Mouse (Mus musculus) ES-Bruce4 (cell line): ENCODE data around the gene Cdc42bpa. TPM values are rescaled to one million over a fixed set of nuclear protein-coding genes. Genes with fewer than 3 reads are reported as not detected.

Experiments used
- H3K27ac ChIP-seq: 2 replicates; pipeline ENCODE4 v1.5.1; 2012; ENCODE audit warnings: low read length, inconsistent platforms; ENCODE audit not compliant: insufficient read depth
- H3K27me3 ChIP-seq: 2 replicates; pipeline ENCODE4 v1.6.1; 2012; ENCODE audit warnings: mild to moderate bottlenecking, low read length, inconsistent platforms; ENCODE audit not compliant: control insufficient read depth, poor library complexity, insufficient read depth, severe bottlenecking
- H3K36me3 ChIP-seq: 2 replicates; pipeline ENCODE4 v1.6.1; 2012; ENCODE audit warnings: inconsistent platforms, mild to moderate bottlenecking, low read length, moderate library complexity; ENCODE audit not compliant: control insufficient read depth, poor library complexity, insufficient read depth, severe bottlenecking
- H3K4me1 ChIP-seq: one replicate; pipeline ENCODE4 v1.8.1; 2011; ENCODE audit warnings: low read length; ENCODE audit not compliant: control insufficient read depth, insufficient read depth
- H3K4me3 ChIP-seq: 2 replicates; pipeline ENCODE4 v1.5.1; 2011; ENCODE audit warnings: low read depth, mild to moderate bottlenecking, low read length
- H3K9ac ChIP-seq: 2 replicates; pipeline ENCODE4 v1.6.1; 2012; ENCODE audit warnings: low read depth, mild to moderate bottlenecking, inconsistent platforms; ENCODE audit not compliant: poor library complexity, severe bottlenecking
- H3K9me3 ChIP-seq: replicated peaks from 2 replicates; pipeline ENCODE4 v1.6.1; 2012; ENCODE audit warnings: mild to moderate bottlenecking, low read length, inconsistent platforms; ENCODE audit not compliant: control insufficient read depth, poor library complexity, insufficient read depth, severe bottlenecking
- CTCF ChIP-seq: IDR thresholded peaks from one replicate; pipeline ENCODE4 v1.8.1; 2011; ENCODE audit warnings: low read depth, low read length
- EP300 ChIP-seq: IDR thresholded peaks from 2 replicates; pipeline ENCODE4 v1.6.1; 2011; ENCODE audit warnings: low read depth, low read length; ENCODE audit not compliant: insufficient read depth
- POLR2A ChIP-seq: IDR thresholded peaks from one replicate; pipeline ENCODE4 v1.8.1; 2011; ENCODE audit warnings: low read length; ENCODE audit not compliant: insufficient read depth
- polyA plus RNA-seq: library from polyadenylated mRNA; stranded (reverse); fragments of >200 nt; gene quantifications from 2 replicates; pipeline ENCODE4 v1.2.4, GENCODE M21; 2011; ENCODE audit warnings: low read depth; ENCODE audit not compliant: missing spikeins, insufficient read depth, insufficient read length

Gene Cdc42bpa
- polyA plus RNA-seq, 1 experiment = 39.3 TPM

DNA sequence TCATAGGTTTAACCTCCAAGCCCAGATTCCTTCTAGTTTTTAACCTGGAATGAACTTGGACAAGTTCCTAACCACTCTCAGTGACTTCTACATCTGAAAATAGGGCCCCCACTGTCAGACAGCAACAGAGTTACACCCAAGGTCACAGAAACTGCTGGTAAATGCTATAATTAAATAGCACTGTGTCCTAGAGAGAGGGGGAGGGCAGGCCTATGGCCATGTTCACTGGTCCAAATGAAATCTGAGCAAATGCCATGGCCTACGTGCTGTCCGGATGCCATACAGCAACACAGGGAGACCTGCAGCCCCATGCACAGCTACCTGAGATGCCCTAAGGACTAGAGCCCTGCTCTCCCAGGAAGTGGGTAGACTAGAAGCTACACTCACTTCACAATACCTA, 219.6 kb downstream of the Cdc42bpa start:
- Histone ChIP-seq H3K27ac (no peak overlapping the region), H3K27me3 (no peaks in the 10 kb centered on the region), H3K9me3 (no peaks in the 10 kb centered on the region), H3K9ac (no peak overlapping the region), H3K4me1 (peaks cover 2% of the 10 kb centered on the region), H3K36me3 (no peaks in the 10 kb centered on the region), H3K4me3 (no peak overlapping the region)
- TF ChIP-seq POLR2A (no peak), CTCF (no peak), EP300 (no peak)

- Histone ChIP-seq H3K4me3 (no peak overlapping the region), H3K27me3 (no peaks in the 10 kb centered on the region), H3K4me1 (no peaks in the 10 kb centered on the region), H3K27ac (no peak overlapping the region), H3K9me3 (no peaks in the 10 kb centered on the region), H3K9ac (no peak overlapping the region), H3K36me3 (no peaks in the 10 kb centered on the region)
- no peak for TF ChIP-seq CTCF
- TF ChIP-seq POLR2A = no peak
- TF ChIP-seq EP300 = no peak
Observed at GRCm38 (mm10) chr1:180181304-180181965, 221.2 kb downstream of the Cdc42bpa start.

DNA sequence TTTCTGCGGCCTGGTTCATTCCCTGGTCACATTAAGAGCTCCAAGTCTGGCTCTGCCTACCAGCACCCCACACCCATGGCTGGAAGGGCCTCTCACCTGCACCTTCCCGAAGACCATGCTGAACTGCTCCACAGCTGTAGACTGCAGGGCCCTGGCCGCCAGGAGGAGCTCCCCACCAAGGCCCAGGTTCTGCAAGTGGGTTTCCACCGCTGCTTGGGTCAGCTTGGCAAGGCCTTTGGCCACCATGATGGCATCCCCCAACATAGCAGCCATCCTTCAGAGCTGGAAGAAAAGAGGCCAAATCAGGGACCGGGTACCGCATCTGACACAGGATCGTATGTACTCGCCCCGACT, 221.7 kb downstream of the Cdc42bpa start:
- TF ChIP-seq CTCF (peak; percentile 23), POLR2A (no peak)
- no peaks in the 10 kb centered on the region for H3K9me3 ChIP-seq
- H3K36me3 ChIP-seq = no peaks in the 10 kb centered on the region
- H3K27ac ChIP-seq = no peak overlapping the region
- H3K9ac ChIP-seq = no peak overlapping the region
- no peak overlapping the region for H3K4me3 ChIP-seq
- H3K27me3 ChIP-seq = no peaks in the 10 kb centered on the region
- H3K4me1 ChIP-seq = no peaks in the 10 kb centered on the region

DNA sequence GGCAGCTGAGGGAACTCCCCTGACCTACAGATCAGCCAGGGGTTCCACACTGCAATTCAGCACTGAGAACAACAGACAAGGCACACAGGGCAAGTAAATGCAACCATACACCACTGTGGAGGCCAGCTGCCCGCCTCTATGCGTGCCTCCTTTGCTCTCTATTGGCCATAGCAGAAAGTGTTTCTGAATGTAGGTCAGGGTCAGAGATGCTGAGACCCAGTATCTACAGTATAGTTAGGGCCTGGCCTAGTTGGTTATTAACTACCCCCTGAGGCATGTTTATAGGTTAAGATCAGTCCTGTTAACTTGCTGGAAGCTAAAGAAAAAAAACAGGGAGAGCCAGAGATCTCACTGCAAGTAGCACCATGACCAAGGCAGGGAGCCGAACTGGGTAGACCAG, 222.5 kb downstream of the Cdc42bpa start:
- TF ChIP-seq CTCF (no peak), EP300 (no peak), POLR2A (no peak)
- Histone ChIP-seq H3K27ac (no peak overlapping the region), H3K4me3 (no peak overlapping the region), H3K9me3 (no peaks in the 10 kb centered on the region), H3K4me1 (no peaks in the 10 kb centered on the region), H3K27me3 (no peaks in the 10 kb centered on the region), H3K9ac (no peak overlapping the region), H3K36me3 (no peaks in the 10 kb centered on the region)

DNA sequence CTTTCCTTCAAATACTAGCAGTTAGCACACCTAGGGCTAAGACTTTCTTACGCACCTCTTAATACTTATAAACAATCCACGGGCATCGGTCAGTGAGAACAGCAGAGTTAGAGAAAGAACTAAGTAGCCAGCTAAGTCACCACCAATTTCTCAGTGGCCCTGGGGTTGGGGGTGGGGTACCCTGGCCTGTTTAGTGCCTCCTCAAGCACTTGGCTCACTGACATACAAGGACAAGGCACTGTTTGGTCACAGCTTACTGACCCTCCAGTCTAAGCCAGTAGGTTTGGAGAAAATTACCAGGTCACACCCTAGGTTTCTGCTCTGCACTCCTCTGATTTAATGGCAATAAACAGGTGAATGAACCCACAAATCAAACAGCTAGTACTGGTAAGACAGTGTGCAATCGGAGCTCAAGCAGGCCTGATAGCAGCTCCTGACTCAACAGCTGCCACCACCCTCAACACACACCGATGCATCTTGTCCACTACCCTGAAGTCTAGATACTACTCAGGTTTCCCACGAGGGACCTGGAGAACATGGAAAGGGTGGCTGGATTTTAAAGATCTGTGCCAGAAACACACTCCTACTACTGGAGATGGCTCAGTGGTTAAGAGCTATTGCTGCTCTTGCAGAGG, 223.4 kb downstream of the Cdc42bpa start:
- TF ChIP-seq POLR2A = no peak
- no peak for TF ChIP-seq EP300
- no peak for TF ChIP-seq CTCF
- Histone ChIP-seq H3K9me3 (no peaks in the 10 kb centered on the region), H3K9ac (no peak overlapping the region), H3K36me3 (no peaks in the 10 kb centered on the region), H3K27me3 (no peaks in the 10 kb centered on the region), H3K4me1 (no peaks in the 10 kb centered on the region), H3K27ac (no peak overlapping the region), H3K4me3 (no peak overlapping the region)

- no peaks in the 10 kb centered on the region for H3K4me1 ChIP-seq
- H3K27me3 ChIP-seq = no peaks in the 10 kb centered on the region
- no peaks in the 10 kb centered on the region for H3K36me3 ChIP-seq
- no peaks in the 10 kb centered on the region for H3K9me3 ChIP-seq
- no peak overlapping the region for H3K9ac ChIP-seq
- no peak overlapping the region for H3K4me3 ChIP-seq
- H3K27ac ChIP-seq = no peak overlapping the region
- TF ChIP-seq EP300 = no peak
- no peak for TF ChIP-seq CTCF
- TF ChIP-seq POLR2A = no peak
Observed at GRCm38 (mm10) chr1:180184768-180185167, 224.5 kb downstream of the Cdc42bpa start.
